Mouse (Mus musculus) lung, postnatal 25 days (tissue): ENCODE data around the gene Rbpj.
A peak's percentile ranks its signal among the peaks of the same experiment; 100 is the strongest.

Experiments used
- DNase-seq: peaks from one replicate; pipeline ENCODE4 v3.0.0; 2022; ENCODE audit warnings: low spot score

The Rbpj gene

GRCm38 (mm10) chr5:53593080-53593688 is 127.2 kb downstream of the Rbpj start:
- no peak for DNase-seq

- DNase-seq = peak; percentile 62
These were observed 128.3 kb downstream of the Rbpj start for GRCm38 (mm10) chr5:53594274-53594673.

GRCm38 (mm10) chr5:53598510-53598909 is 132.6 kb downstream of the Rbpj start:
- DNase-seq = peak; percentile 15

- DNase-seq = no peak
These were observed 133.2 kb downstream of the Rbpj start for GRCm38 (mm10) chr5:53599116-53599515.

- DNase-seq = no peak
These were observed 136.2 kb downstream of the Rbpj start for GRCm38 (mm10) chr5:53602194-53602593.

- no peak for DNase-seq
These were observed 139.5 kb downstream of the Rbpj start for GRCm38 (mm10) chr5:53605450-53605849.

- DNase-seq = no peak
These were observed 141.5 kb downstream of the Rbpj start for GRCm38 (mm10) chr5:53607230-53607996.

GRCm38 (mm10) chr5:53618844-53619243 is 152.9 kb downstream of the Rbpj start:
- no peak for DNase-seq

- no peak for DNase-seq
These were observed 166.1 kb downstream of the Rbpj start for GRCm38 (mm10) chr5:53632026-53632425.

- DNase-seq = no peak
These were observed 170.8 kb downstream of the Rbpj start for GRCm38 (mm10) chr5:53636795-53637194.

- no peak for DNase-seq
These were observed 171.3 kb downstream of the Rbpj start for GRCm38 (mm10) chr5:53637206-53637605.

GRCm38 (mm10) chr5:53638647-53639046 is 172.7 kb downstream of the Rbpj start:
- peak; percentile 9 for DNase-seq

- no peak for DNase-seq
These were observed 180.7 kb downstream of the Rbpj start for GRCm38 (mm10) chr5:53646669-53647068.

- no peak for DNase-seq
These were observed 181.4 kb downstream of the Rbpj start for GRCm38 (mm10) chr5:53647358-53647757.

GRCm38 (mm10) chr5:53656596-53656995 is 190.6 kb downstream of the Rbpj start:
- DNase-seq = no peak

GRCm38 (mm10) chr5:53657925-53658324 is 192.0 kb downstream of the Rbpj start:
- peak; percentile 16 for DNase-seq

- no peak for DNase-seq
These were observed 195.6 kb downstream of the Rbpj start for GRCm38 (mm10) chr5:53661508-53661907.

GRCm38 (mm10) chr5:53662413-53662812 is 196.5 kb downstream of the Rbpj start:
- DNase-seq = no peak

- no peak for DNase-seq
These were observed 197.7 kb downstream of the Rbpj start for GRCm38 (mm10) chr5:53663665-53664064.

GRCm38 (mm10) chr5:53668021-53668420 is 202.1 kb downstream of the Rbpj start:
- no peak for DNase-seq

GRCm38 (mm10) chr5:53670321-53670938 is 204.5 kb downstream of the Rbpj start:
- DNase-seq = peak; percentile 41

GRCm38 (mm10) chr5:53671507-53671906 is 205.6 kb downstream of the Rbpj start:
- DNase-seq = no peak

- peak; percentile 67 for DNase-seq
These were observed 206.4 kb downstream of the Rbpj start for GRCm38 (mm10) chr5:53672352-53672751.
